Mouse (Mus musculus) heart, embryonic 11.5 days (tissue): ENCODE results near the gene Fst. TPM values are rescaled to one million over a fixed set of nuclear protein-coding genes. Genes with fewer than 3 reads are reported as not detected.

ENCODE experiments used
- ATAC-seq: fragments of 200-750 bp; cut with Nextera tagmentation; replicated peaks from 2 replicates; pipeline ENCODE4 v1.8.0; 2017; ENCODE audit warnings: moderate library complexity; ENCODE audit not compliant: insufficient number of reproducible peaks, low FRiP score, low TSS enrichment
- H3K27ac ChIP-seq: fragments of 300-500 bp; sonication (generic); 2 replicates; pipeline ENCODE4 v1.5.1; 2014; ENCODE audit warnings: mild to moderate bottlenecking, low read depth, low read length
- H3K27me3 ChIP-seq: fragments of 300-500 bp; sonication (generic); 2 replicates; pipeline ENCODE4 v1.6.1; 2014; ENCODE audit warnings: mild to moderate bottlenecking, low read length, mixed read lengths; ENCODE audit not compliant: control insufficient read depth, insufficient read depth
- H3K36me3 ChIP-seq: fragments of 300-500 bp; sonication (generic); 2 replicates; pipeline ENCODE4 v1.6.1; 2014; ENCODE audit warnings: mild to moderate bottlenecking, low read length, moderate library complexity, mixed read lengths; ENCODE audit not compliant: control insufficient read depth, insufficient read depth
- H3K4me1 ChIP-seq: fragments of 300-500 bp; sonication (generic); 2 replicates; pipeline ENCODE4 v1.6.1; 2014; ENCODE audit warnings: low read length; ENCODE audit not compliant: control insufficient read depth, insufficient read depth
- H3K4me2 ChIP-seq: fragments of 300-500 bp; sonication (generic); 2 replicates; pipeline ENCODE4 v1.6.1; 2014; ENCODE audit warnings: mild to moderate bottlenecking, moderate library complexity
- H3K4me3 ChIP-seq: fragments of 300-500 bp; sonication (generic); 2 replicates; pipeline ENCODE4 v1.5.1; 2014; ENCODE audit warnings: low read depth, low read length
- H3K9ac ChIP-seq: fragments of 300-500 bp; sonication (generic); 2 replicates; pipeline ENCODE4 v1.6.1; 2014; ENCODE audit warnings: mild to moderate bottlenecking, low read depth, low read length, moderate library complexity
- H3K9me3 ChIP-seq: fragments of 300-500 bp; sonication (generic); replicated peaks from 2 replicates; pipeline ENCODE4 v1.6.1; 2016; ENCODE audit warnings: low read length; ENCODE audit not compliant: control insufficient read depth
- WGBS: fragments of 180-500 bp; shearing (Covaris S2); extraction: QIAGEN DNeasy Blood & Tissue Kit; methylation state at CpG from one replicate; pipeline ENCODE4 v1.1.7; 2014; ENCODE audit not compliant: insufficient replicate concordance; 5-methylcytosine and 5-hydroxymethylcytosine counted together
- polyA plus RNA-seq: library from polyadenylated mRNA; unstranded; fragments of >200 nt; fragmentation: Nextera tagmentation; extraction: Ambion mirVana; gene quantifications from 2 replicates; pipeline ENCODE4 v1.2.1, GENCODE M21; 2014

Fst gene
- polyA plus RNA-seq, 1 experiment from 2014 or later, result 8.1 TPM

- no peak overlapping the region for H3K4me2 ChIP-seq
- no peak overlapping the region for H3K9ac ChIP-seq
- no peak overlapping the region for H3K27ac ChIP-seq
- ATAC-seq, result no peak
- no peaks in the 10 kb centered on the region for H3K9me3 ChIP-seq
- H3K36me3 ChIP-seq, result no peaks in the 10 kb centered on the region
- H3K27me3 ChIP-seq, result peaks cover 6% of the 10 kb centered on the region; the same call in 1 of the 2 replicates
- 83% methylated on average over 8 of the region's 8 CpGs for WGBS
- H3K4me3 ChIP-seq, result no peak overlapping the region
- no peaks in the 10 kb centered on the region for H3K4me1 ChIP-seq
Measured at GRCm38 (mm10) chr13:114462548-114463408, 4.0 kb upstream of the Fst start.

GRCm38 (mm10) chr13:114460306-114460892 lies 1.6 kb upstream of the Fst start:
- no peak overlapping the region for H3K9ac ChIP-seq
- H3K4me3 ChIP-seq, result peak overlapping the region; percentile 67
- H3K9me3 ChIP-seq, result no peaks in the 10 kb centered on the region
- WGBS, result under 1% methylated on average over 29 of the region's 29 CpGs
- H3K27me3 ChIP-seq, result peaks cover 15% of the 10 kb centered on the region; the same call in 1 of the 2 replicates
- ATAC-seq, result 0 out of 2 replicates have a peak, but pooled peaks have one; percentile 26
- no peaks in the 10 kb centered on the region for H3K4me1 ChIP-seq
- no peak overlapping the region for H3K27ac ChIP-seq
- no peaks in the 10 kb centered on the region for H3K36me3 ChIP-seq
- H3K4me2 ChIP-seq, result peak overlapping the region; percentile 92

- H3K9ac ChIP-seq, result peak overlapping the region; percentile 61; the same call in 1 of the 2 replicates
- 0% methylated on average over 15 of the region's 16 CpGs for WGBS
- H3K4me2 ChIP-seq, result peak overlapping the region; percentile 92
- peak overlapping the region; percentile 67 for H3K4me3 ChIP-seq
- H3K27me3 ChIP-seq, result peaks cover 18% of the 10 kb centered on the region; the same call in 1 of the 2 replicates
- ATAC-seq, result no peak
- H3K27ac ChIP-seq, result no peak overlapping the region
- H3K36me3 ChIP-seq, result no peaks in the 10 kb centered on the region
- no peaks in the 10 kb centered on the region for H3K4me1 ChIP-seq
- H3K9me3 ChIP-seq, result no peaks in the 10 kb centered on the region
Measured at GRCm38 (mm10) chr13:114459701-114460160, 980 bp upstream of the Fst start.

GRCm38 (mm10) chr13:114458291-114458885 lies 363 bp downstream of the Fst start:
- ATAC-seq, result peak; percentile 28; the same call in 1 of the 2 replicates
- WGBS, result under 1% methylated on average over 56 of the region's 56 CpGs
- H3K27ac ChIP-seq, result no peak overlapping the region

GRCm38 (mm10) chr13:114457567-114458120 lies 1.1 kb downstream of the Fst start:
- no peaks in the 10 kb centered on the region for H3K9me3 ChIP-seq
- WGBS, result under 1% methylated on average over 15 of the region's 15 CpGs
- no peak for ATAC-seq
- H3K9ac ChIP-seq, result peak overlapping the region; percentile 6
- no peak overlapping the region for H3K27ac ChIP-seq
- H3K4me3 ChIP-seq, result peak overlapping the region; percentile 67
- H3K4me2 ChIP-seq, result peak overlapping the region; percentile 92
- H3K36me3 ChIP-seq, result no peaks in the 10 kb centered on the region
- H3K27me3 ChIP-seq, result peaks cover 18% of the 10 kb centered on the region; the same call in 1 of the 2 replicates
- H3K4me1 ChIP-seq, result no peaks in the 10 kb centered on the region

More at GRCm38 (mm10) chr13:114458291-114458885, 363 bp downstream of the Fst start:
- Histone ChIP-seq H3K27me3 (peaks cover 18% of the 10 kb centered on the region; the same call in 1 of the 2 replicates), H3K9ac (peak overlapping the region; percentile 61), H3K4me2 (peak overlapping the region; percentile 92), H3K4me1 (no peaks in the 10 kb centered on the region), H3K4me3 (peak overlapping the region; percentile 67), H3K9me3 (no peaks in the 10 kb centered on the region), H3K36me3 (no peaks in the 10 kb centered on the region)

GRCm38 (mm10) chr13:114456766-114457566 lies 1.8 kb downstream of the Fst start:
- H3K27me3 ChIP-seq, result peaks cover 18% of the 10 kb centered on the region; the same call in 1 of the 2 replicates
- peak overlapping the region; percentile 67 for H3K4me3 ChIP-seq
- H3K4me2 ChIP-seq, result peak overlapping the region; percentile 92
- no peaks in the 10 kb centered on the region for H3K4me1 ChIP-seq
- no peak for ATAC-seq
- no peaks in the 10 kb centered on the region for H3K9me3 ChIP-seq
- under 1% methylated on average over 44 of the region's 44 CpGs for WGBS
- no peaks in the 10 kb centered on the region for H3K36me3 ChIP-seq
- H3K9ac ChIP-seq, result peak overlapping the region; percentile 6
- no peak overlapping the region for H3K27ac ChIP-seq

GRCm38 (mm10) chr13:114456224-114456623 lies 2.5 kb downstream of the Fst start:
- no peaks in the 10 kb centered on the region for H3K36me3 ChIP-seq
- peak overlapping the region; percentile 67 for H3K4me3 ChIP-seq
- H3K4me2 ChIP-seq, result peak overlapping the region; percentile 92
- no peak overlapping the region for H3K9ac ChIP-seq
- WGBS, result under 1% methylated on average over 14 of the region's 14 CpGs
- H3K27ac ChIP-seq, result no peak overlapping the region
- no peak for ATAC-seq
- H3K9me3 ChIP-seq, result no peaks in the 10 kb centered on the region
- no peaks in the 10 kb centered on the region for H3K4me1 ChIP-seq
- peaks cover 18% of the 10 kb centered on the region; the same call in 1 of the 2 replicates for H3K27me3 ChIP-seq
